Mouse (Mus musculus): ENCODE data around the gene Kcnab1. TPM values are rescaled to one million over a fixed set of nuclear protein-coding genes. Genes with fewer than 3 reads are reported as not detected.

The Kcnab1 gene
- polyA plus RNA-seq, 1 experiment = 0.05 TPM

DNA sequence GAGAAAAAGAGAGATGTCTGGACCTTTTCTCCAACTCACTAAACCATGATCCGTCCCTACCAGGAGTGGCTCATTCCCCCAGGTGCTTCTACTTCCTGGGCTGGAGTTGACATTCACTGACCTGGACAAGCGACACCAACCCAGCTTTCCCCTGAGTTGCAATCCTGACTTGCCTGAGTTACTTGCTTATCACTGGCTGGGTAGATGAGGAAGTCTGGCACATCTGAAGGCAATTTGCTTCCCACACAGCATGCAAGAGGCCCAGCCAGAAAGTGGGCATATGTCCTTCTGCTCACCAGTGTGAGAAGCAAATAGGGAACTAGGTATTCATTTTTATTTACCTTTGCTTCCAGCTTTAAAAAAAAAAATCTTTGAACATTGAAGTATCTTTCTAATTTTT lies 174.2 kb downstream of the Kcnab1 start:
- Histone ChIP-seq H3K4me1 (ENCODE audit: control insufficient read depth, insufficient read depth, insufficient read length, low read length) (no peaks in the 10 kb centered on the region), H3K4me3 (ENCODE audit: low read depth, low read length) (no peak overlapping the region), H3K27ac (ENCODE audit: insufficient read depth, low read depth, low read length) (no peak overlapping the region), H3K27me3 (ENCODE audit: control insufficient read depth, insufficient read depth, low read length) (no peaks in the 10 kb centered on the region), H3K36me3 (ENCODE audit: control insufficient read depth, insufficient read depth, low read length) (no peaks in the 10 kb centered on the region)
- 79% methylated on average over 2 of the region's 2 CpGs for WGBS
- no peak for TF ChIP-seq CTCF (IDR thresholded peaks at IDR 0.05; ENCODE audit: extremely low read depth, insufficient read length, insufficient replicate concordance, low read depth, low read length)
- no peak for TF ChIP-seq POLR2A (IDR thresholded peaks at IDR 0.05; ENCODE audit: low read depth, low read length)

GRCm38 (mm10) chr3:65288994-65289393 lies 179.8 kb downstream of the Kcnab1 start:
- TF ChIP-seq POLR2A (IDR thresholded peaks at IDR 0.05; ENCODE audit: low read depth, low read length) (no peak), CTCF (IDR thresholded peaks at IDR 0.05; ENCODE audit: extremely low read depth, insufficient read length, insufficient replicate concordance, low read depth, low read length) (no peak)
- Histone ChIP-seq H3K36me3 (ENCODE audit: control insufficient read depth, insufficient read depth, low read length) (no peaks in the 10 kb centered on the region), H3K27me3 (ENCODE audit: control insufficient read depth, insufficient read depth, low read length) (no peaks in the 10 kb centered on the region), H3K4me1 (ENCODE audit: control insufficient read depth, insufficient read depth, insufficient read length, low read length) (no peaks in the 10 kb centered on the region), H3K27ac (ENCODE audit: insufficient read depth, low read depth, low read length) (no peak overlapping the region), H3K4me3 (ENCODE audit: low read depth, low read length) (no peak overlapping the region)
- WGBS = 75% methylated on average over 2 of the region's 2 CpGs

DNA sequence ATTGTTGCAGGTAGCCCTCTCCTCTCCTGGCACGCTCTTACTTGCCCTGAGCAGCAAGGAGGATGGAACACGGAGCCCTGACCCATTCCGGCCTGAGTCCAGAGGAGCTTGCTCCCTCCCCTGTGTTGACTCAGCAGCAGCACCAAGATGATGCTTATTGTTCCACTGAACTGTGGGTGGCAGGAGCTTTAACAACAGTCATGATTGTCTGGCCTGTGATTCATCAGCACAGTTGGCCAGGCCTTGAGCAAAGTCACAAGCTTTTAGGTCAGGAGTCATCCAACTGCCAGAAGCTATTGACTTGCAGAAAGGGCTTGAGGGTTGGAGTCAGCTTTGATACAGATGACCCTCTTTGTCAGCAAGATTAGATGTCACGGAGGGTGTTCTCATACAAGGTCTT lies 187.8 kb downstream of the Kcnab1 start:
- Histone ChIP-seq H3K36me3 (ENCODE audit: control insufficient read depth, insufficient read depth, low read length) (no peaks in the 10 kb centered on the region), H3K27ac (ENCODE audit: insufficient read depth, low read depth, low read length) (no peak overlapping the region), H3K27me3 (ENCODE audit: control insufficient read depth, insufficient read depth, low read length) (no peaks in the 10 kb centered on the region), H3K4me1 (ENCODE audit: control insufficient read depth, insufficient read depth, insufficient read length, low read length) (no peaks in the 10 kb centered on the region), H3K4me3 (ENCODE audit: low read depth, low read length) (no peak overlapping the region)
- TF ChIP-seq CTCF (IDR thresholded peaks at IDR 0.05; ENCODE audit: extremely low read depth, insufficient read length, insufficient replicate concordance, low read depth, low read length) (no peak), POLR2A (IDR thresholded peaks at IDR 0.05; ENCODE audit: low read depth, low read length) (no peak)
- WGBS = 65% methylated on average over 4 of the region's 4 CpGs

- Histone ChIP-seq H3K4me1 (ENCODE audit: control insufficient read depth, insufficient read depth, insufficient read length, low read length) (no peaks in the 10 kb centered on the region), H3K4me3 (ENCODE audit: low read depth, low read length) (no peak overlapping the region), H3K36me3 (ENCODE audit: control insufficient read depth, insufficient read depth, low read length) (no peaks in the 10 kb centered on the region), H3K27me3 (ENCODE audit: control insufficient read depth, insufficient read depth, low read length) (no peaks in the 10 kb centered on the region), H3K27ac (ENCODE audit: insufficient read depth, low read depth, low read length) (no peak overlapping the region)
- WGBS = 81% methylated on average over 4 of the region's 4 CpGs
- no peak for TF ChIP-seq POLR2A (IDR thresholded peaks at IDR 0.05; ENCODE audit: low read depth, low read length)
Observed at GRCm38 (mm10) chr3:65299205-65299604, 190.0 kb downstream of the Kcnab1 start.

DNA sequence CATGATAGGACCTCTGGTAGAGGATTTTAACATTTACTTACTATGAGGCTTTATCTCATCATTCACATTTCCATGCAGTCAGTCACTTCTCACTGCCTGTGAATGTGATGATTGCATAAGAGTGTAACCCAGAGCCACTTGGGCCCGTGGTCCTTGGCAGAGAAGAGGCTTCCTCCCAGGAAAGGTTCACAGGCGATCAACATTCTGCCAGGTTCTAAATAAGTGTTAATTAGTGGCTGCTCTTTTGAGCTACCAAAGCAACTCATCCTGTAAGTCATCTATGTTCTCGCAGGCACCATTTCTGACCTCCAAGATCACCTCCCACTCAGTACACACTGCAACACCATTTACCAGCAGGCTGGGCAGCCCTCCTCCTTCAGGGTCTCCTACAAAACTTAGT lies 192.3 kb downstream of the Kcnab1 start:
- no peak overlapping the region for H3K4me3 ChIP-seq (ENCODE audit: low read depth, low read length)
- no peaks in the 10 kb centered on the region for H3K36me3 ChIP-seq (ENCODE audit: control insufficient read depth, insufficient read depth, low read length)
- no peaks in the 10 kb centered on the region for H3K27me3 ChIP-seq (ENCODE audit: control insufficient read depth, insufficient read depth, low read length)
- H3K4me1 ChIP-seq (ENCODE audit: control insufficient read depth, insufficient read depth, insufficient read length, low read length) = no peaks in the 10 kb centered on the region
- TF ChIP-seq POLR2A (IDR thresholded peaks at IDR 0.05; ENCODE audit: low read depth, low read length) = no peak
- no peak for TF ChIP-seq CTCF (IDR thresholded peaks at IDR 0.05; ENCODE audit: extremely low read depth, insufficient read length, insufficient replicate concordance, low read depth, low read length)
- WGBS = 49% methylated on average over 3 of the region's 3 CpGs
- no peak overlapping the region for H3K27ac ChIP-seq (ENCODE audit: insufficient read depth, low read depth, low read length)

GRCm38 (mm10) chr3:65302559-65302958 lies 193.4 kb downstream of the Kcnab1 start:
- Histone ChIP-seq H3K4me1 (ENCODE audit: control insufficient read depth, insufficient read depth, insufficient read length, low read length) (no peaks in the 10 kb centered on the region), H3K27me3 (ENCODE audit: control insufficient read depth, insufficient read depth, low read length) (no peaks in the 10 kb centered on the region), H3K27ac (ENCODE audit: insufficient read depth, low read depth, low read length) (no peak overlapping the region), H3K36me3 (ENCODE audit: control insufficient read depth, insufficient read depth, low read length) (no peaks in the 10 kb centered on the region), H3K4me3 (ENCODE audit: low read depth, low read length) (no peak overlapping the region)
- 28% methylated on average over 5 of the region's 5 CpGs for WGBS
- no peak for TF ChIP-seq CTCF (IDR thresholded peaks at IDR 0.05; ENCODE audit: extremely low read depth, insufficient read length, insufficient replicate concordance, low read depth, low read length)
- TF ChIP-seq POLR2A (IDR thresholded peaks at IDR 0.05; ENCODE audit: low read depth, low read length) = no peak

GRCm38 (mm10) chr3:65315837-65316236 lies 206.7 kb downstream of the Kcnab1 start:
- 61% methylated on average over 6 of the region's 6 CpGs for WGBS
- no peak overlapping the region for H3K27ac ChIP-seq (ENCODE audit: insufficient read depth, low read depth, low read length)
- no peak for TF ChIP-seq POLR2A (IDR thresholded peaks at IDR 0.05; ENCODE audit: low read depth, low read length)
- no peak for TF ChIP-seq CTCF (IDR thresholded peaks at IDR 0.05; ENCODE audit: extremely low read depth, insufficient read length, insufficient replicate concordance, low read depth, low read length)
- H3K4me1 ChIP-seq (ENCODE audit: control insufficient read depth, insufficient read depth, insufficient read length, low read length) = no peaks in the 10 kb centered on the region
- no peak overlapping the region for H3K4me3 ChIP-seq (ENCODE audit: low read depth, low read length)
- no peaks in the 10 kb centered on the region for H3K36me3 ChIP-seq (ENCODE audit: control insufficient read depth, insufficient read depth, low read length)
- H3K27me3 ChIP-seq (ENCODE audit: control insufficient read depth, insufficient read depth, low read length) = no peaks in the 10 kb centered on the region

- no peaks in the 10 kb centered on the region for H3K36me3 ChIP-seq (ENCODE audit: control insufficient read depth, insufficient read depth, low read length)
- TF ChIP-seq CTCF (IDR thresholded peaks at IDR 0.05; ENCODE audit: extremely low read depth, insufficient read length, insufficient replicate concordance, low read depth, low read length) (no peak), POLR2A (IDR thresholded peaks at IDR 0.05; ENCODE audit: low read depth, low read length) (no peak)
Observed at GRCm38 (mm10) chr3:65316738-65317137, 207.6 kb downstream of the Kcnab1 start.

More at GRCm38 (mm10) chr3:65316738-65317137, 207.6 kb downstream of the Kcnab1 start:
- H3K27me3 ChIP-seq (ENCODE audit: control insufficient read depth, insufficient read depth, low read length) = no peaks in the 10 kb centered on the region
- no peaks in the 10 kb centered on the region for H3K4me1 ChIP-seq (ENCODE audit: control insufficient read depth, insufficient read depth, insufficient read length, low read length)
- H3K27ac ChIP-seq (ENCODE audit: insufficient read depth, low read depth, low read length) = no peak overlapping the region
- H3K4me3 ChIP-seq (ENCODE audit: low read depth, low read length) = no peak overlapping the region
